10 mouse cellular contexts compared by ENCODE assay signal in the genomic region with DNA sequence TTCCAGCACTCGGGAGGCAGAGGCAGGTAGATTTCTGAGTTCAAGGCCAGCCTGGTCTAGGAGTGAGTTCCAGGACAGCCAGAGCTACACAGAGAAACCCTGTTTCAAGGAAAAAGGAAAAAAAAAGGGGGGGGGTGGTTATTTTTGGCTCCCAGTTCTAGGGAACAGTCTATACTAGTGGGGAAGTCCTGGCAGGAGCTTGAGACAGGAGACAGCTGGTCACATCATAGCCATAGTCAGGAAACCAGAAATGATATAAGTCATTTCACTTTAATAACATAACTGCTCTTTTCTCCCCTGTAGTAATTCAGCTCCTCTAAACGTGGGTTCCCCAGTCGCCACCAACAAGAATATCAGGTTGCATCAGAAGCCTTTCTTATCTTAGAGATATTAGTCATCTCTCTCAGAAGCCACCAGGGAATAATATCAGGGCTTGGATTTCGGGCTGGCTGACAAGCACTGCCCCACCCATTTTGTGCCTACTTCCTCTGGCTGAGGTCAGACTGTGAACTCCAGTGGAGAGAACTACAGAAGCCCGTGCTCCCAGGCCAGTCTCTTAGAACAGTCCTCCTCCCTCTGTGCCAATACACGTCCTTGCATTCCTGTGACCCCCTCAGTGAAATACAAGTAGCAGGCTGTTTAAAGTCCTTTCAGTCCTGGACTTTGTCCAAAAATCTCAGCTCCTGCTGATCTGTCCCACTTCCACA. TPM values are rescaled to one million over a fixed set of nuclear protein-coding genes. Genes with fewer than 3 reads are reported as not detected.
DNase-seq lines count a peak whose midpoint lies in the region; ATAC-seq and TF ChIP-seq lines count a peak whose summit lies in the region.
"Had no signal": no experiment of that assay in that cellular context is flagged by ENCODE, and none has a peak within 500 bp of the region (broad histone marks: within the 10 kb centered on the region; RNA-seq: fewer than 3 reads in every experiment).

No protein-coding gene starts in this region.

- peak; percentile 29 for DNase-seq in adipocyte (ENCODE audit: low spot score)
- peak; percentile 71 for DNase-seq in kidney, adult 2 months
- DNase-seq in layer of hippocampus, adult 8-10 months (ENCODE audit: low spot score in 2 of 2): no peak
- DNase-seq in spleen, postnatal 36 days (ENCODE audit: low spot score in 2 of 2): no peak
- no peak for DNase-seq in ovary, postnatal 10 days (ENCODE audit: low spot score)

- TF ChIP-seq CTCF in kidney, adult 2 months (conservative IDR thresholded peaks at IDR 0.05; ENCODE audit: insufficient read depth, insufficient read length, low read depth, low read length): no peak

- 0 out of 2 replicates have a peak overlapping the region, but pooled peaks have one; percentile 6 for H3K27ac ChIP-seq in heart, embryonic 12.5 days (ENCODE audit: poor library complexity, severe bottlenecking)
- H3K27ac ChIP-seq in heart, embryonic 11.5 days (ENCODE audit: low read depth, low read length): no peak overlapping the region
- 0 out of 2 replicates have a peak overlapping the region, but pooled peaks have one; percentile 25 for H3K27ac ChIP-seq in kidney, adult 2 months (ENCODE audit: insufficient read depth, low read depth, low read length)
- H3K27ac ChIP-seq: neural tube, embryonic 15.5 days had no signal

- H3K36me3 ChIP-seq in heart, embryonic 12.5 days: no peaks in the 10 kb centered on the region
- H3K36me3 ChIP-seq in heart, embryonic 11.5 days (ENCODE audit: control insufficient read depth, insufficient read depth, low read length): no peaks in the 10 kb centered on the region
- no peaks in the 10 kb centered on the region for H3K36me3 ChIP-seq in kidney, adult 2 months (ENCODE audit: control insufficient read depth, insufficient read depth, low read length)
- H3K36me3 ChIP-seq: G1E; neural tube, embryonic 15.5 days had no signal

- ATAC-seq in heart, embryonic 12.5 days (ENCODE audit: insufficient number of reproducible peaks, low FRiP score): peak; percentile 59; the same call in 1 of the 2 replicates
- ATAC-seq in heart, embryonic 11.5 days (replicated peaks; ENCODE audit: insufficient number of reproducible peaks, low FRiP score, low TSS enrichment): no peak
- ATAC-seq in megakaryocyte, adult 5-6 weeks (ENCODE audit: poor library complexity, severe bottlenecking): peak; percentile 78

- 18% methylated on average over 6 of the region's 6 CpGs for WGBS in heart, embryonic 12.5 days
- 19% methylated on average over 6 of the region's 6 CpGs for WGBS in heart, embryonic 11.5 days (ENCODE audit: insufficient replicate concordance)
- 20% methylated on average over 6 of the region's 6 CpGs for WGBS in kidney, adult 2 months

- H3K9ac ChIP-seq in heart, embryonic 12.5 days: no peak overlapping the region
- H3K9ac ChIP-seq in heart, embryonic 11.5 days (ENCODE audit: low read depth, low read length): no peak overlapping the region
- H3K9ac ChIP-seq: neural tube, embryonic 15.5 days had no signal

- no peak overlapping the region for H3K4me2 ChIP-seq in heart, embryonic 12.5 days
- H3K4me2 ChIP-seq in heart, embryonic 11.5 days: no peak overlapping the region
- H3K4me2 ChIP-seq: neural tube, embryonic 15.5 days had no signal

- peaks cover 12% of the 10 kb centered on the region for H3K4me1 ChIP-seq in heart, embryonic 12.5 days (replicated peaks)
- peaks cover 7% of the 10 kb centered on the region for H3K4me1 ChIP-seq in heart, embryonic 11.5 days (ENCODE audit: control insufficient read depth, insufficient read depth, low read length)
- peaks cover 12% of the 10 kb centered on the region; the same call in 1 of the 2 replicates for H3K4me1 ChIP-seq in kidney, adult 2 months (ENCODE audit: control insufficient read depth, insufficient read depth, low read length)

- H3K9me3 ChIP-seq in heart, embryonic 12.5 days (replicated peaks): no peaks in the 10 kb centered on the region
- no peaks in the 10 kb centered on the region for H3K9me3 ChIP-seq in heart, embryonic 11.5 days (replicated peaks; ENCODE audit: control insufficient read depth, low read length)
- H3K9me3 ChIP-seq: G1E; neural tube, embryonic 15.5 days had no signal

- H3K27me3 ChIP-seq in heart, embryonic 12.5 days (replicated peaks): no peaks in the 10 kb centered on the region
- H3K27me3 ChIP-seq in heart, embryonic 11.5 days (ENCODE audit: control insufficient read depth, insufficient read depth, low read length): no peaks in the 10 kb centered on the region
- H3K27me3 ChIP-seq in kidney, adult 2 months (replicated peaks; ENCODE audit: control insufficient read depth, insufficient read depth, low read length): no peaks in the 10 kb centered on the region
- H3K27me3 ChIP-seq: neural tube, embryonic 15.5 days had no signal

- TF ChIP-seq POLR2A in kidney, adult 2 months (IDR thresholded peaks at IDR 0.05; ENCODE audit: low read depth, low read length): no peak

- H3K4me3 ChIP-seq in heart, embryonic 12.5 days: no peak overlapping the region
- no peak overlapping the region for H3K4me3 ChIP-seq in heart, embryonic 11.5 days (ENCODE audit: low read depth, low read length)
- H3K4me3 ChIP-seq in kidney, adult 2 months (ENCODE audit: insufficient read depth, low read depth, low read length): no peak overlapping the region
- H3K4me3 ChIP-seq: neural tube, embryonic 15.5 days had no signal

RNA-seq across cellular contexts. Expression of a gene that starts 3.7 kb away (rescaled TPM):
- polyA plus RNA-seq in heart, embryonic 12.5 days (2016; fragmentation: Nextera tagmentation; extraction: Ambion mirVana): 2.8 and 4.1 TPM in 2 replicates
- polyA plus RNA-seq in heart, embryonic 11.5 days (2014; fragmentation: Nextera tagmentation; extraction: Ambion mirVana): 6.9 and 7.6 TPM in 2 replicates
- polyA plus RNA-seq in kidney, adult 2 months (2012; rRNA removed): 34.0 and 102 TPM in 2 replicates
- total RNA-seq in megakaryocyte, adult 5-6 weeks (2015): 53.0 and 66.6 TPM in 2 replicates
- 5.4 and 6.9 TPM in 2 replicates for total RNA-seq in megakaryocyte, adult 5-6 weeks (2017)
- total RNA-seq in layer of hippocampus, adult 8-10 months (2022): 100 to 1,000 TPM in 2 of 4 experiments, 10 to 100 TPM in 2; 82.6 to 111 (median 95.6) TPM

RNA-seq across cellular contexts. Expression of a gene that starts 26.1 kb away (rescaled TPM):
- polyA plus RNA-seq in heart, embryonic 12.5 days (2016; fragmentation: Nextera tagmentation; extraction: Ambion mirVana): 0.87 and 1.4 TPM in 2 replicates
- 1.4 and 1.7 TPM in 2 replicates for polyA plus RNA-seq in heart, embryonic 11.5 days (2014; fragmentation: Nextera tagmentation; extraction: Ambion mirVana)
- polyA plus RNA-seq in kidney, adult 2 months (2012; rRNA removed): 68.7 and 81.7 TPM in 2 replicates
- 6.2 and 8.0 TPM in 2 replicates for total RNA-seq in megakaryocyte, adult 5-6 weeks (2015)
- total RNA-seq in megakaryocyte, adult 5-6 weeks (2017): 5.2 and 7.0 TPM in 2 replicates
- 1 to 10 TPM; 1.1 to 3.0 (median 1.2) TPM for total RNA-seq in layer of hippocampus, adult 8-10 months (2022)
- polyA plus RNA-seq: G1E had no signal

Comparison
In these comparisons a context has a peak if more than half of its experiments do, and no peak if none do; other contexts are left out.
1. DNase-seq: peak in adipocyte (single experiment) and kidney, adult 2 months (single experiment); none in layer of hippocampus, adult 8-10 months (0 of 2), spleen, postnatal 36 days (0 of 2) and ovary, postnatal 10 days (single experiment).
2. RNA of a gene that starts 26.1 kb away (polyA plus RNA-seq): 68.7 to 81.7 TPM in kidney, adult 2 months; 1.4 to 1.7 TPM in heart, embryonic 11.5 days and 0.87 to 1.4 TPM in heart, embryonic 12.5 days; every median in the first group is over 10 times any median in the second.